ENCODE assay signal across 23 mouse cellular contexts in genomic region chr3:59212404-59212803, GRCm38 (mm10). TPM values are rescaled to one million over a fixed set of nuclear protein-coding genes. Genes with fewer than 3 reads are reported as not detected.
DNase-seq lines count a peak whose midpoint lies in the region; ATAC-seq and TF ChIP-seq lines count a peak whose summit lies in the region.
"Had no signal": no experiment of that assay in that cellular context is flagged by ENCODE, and none has a peak within 500 bp of the region (broad histone marks: within the 10 kb centered on the region; RNA-seq: fewer than 3 reads in every experiment).

No protein-coding gene starts in this region.

- no peak for TF ChIP-seq POLR2A in CH12.LX (IDR thresholded peaks at IDR 0.05; ENCODE audit: low read depth, low read length)

- H3K4me3 ChIP-seq in CH12.LX (replicated peaks in 1 of 3; ENCODE audit: low read depth in 2 of 3, low read length in 2 of 3, poor library complexity in 1 of 3) = no peak overlapping the region
- H3K4me3 ChIP-seq in kidney, embryonic 14.5 days (ENCODE audit: low read length) = no peak overlapping the region
- H3K4me3 ChIP-seq: embryonic facial prominence, embryonic 10.5 days; forebrain, embryonic 13.5 days; heart, embryonic 12.5 days; hindbrain, embryonic 12.5 days had no signal

- H3K36me3 ChIP-seq in CH12.LX (replicated peaks in 1 of 2; ENCODE audit: control insufficient read depth in 1 of 2, insufficient read depth in 1 of 2, low read length in 1 of 2) = no peaks in the 10 kb centered on the region
- H3K36me3 ChIP-seq in kidney, embryonic 14.5 days (ENCODE audit: control insufficient read depth, insufficient read depth, low read length) = no peaks in the 10 kb centered on the region
- H3K36me3 ChIP-seq: embryonic facial prominence, embryonic 10.5 days; heart, embryonic 12.5 days; hindbrain, embryonic 12.5 days had no signal

- intact Hi-C loops in heart, postnatal 25 days (cut with DNase I) = no loop called here

- DNase-seq in 416B (ENCODE audit: low read depth) = peak; percentile 63
- no peak for DNase-seq in CH12.LX (ENCODE audit: extremely low read depth)
- no peak for DNase-seq in left cerebral cortex, adult 9 months (ENCODE audit: low spot score in 2 of 2)
- no peak for DNase-seq in urinary bladder, postnatal 10 days (ENCODE audit: low spot score)
- DNase-seq in heart, postnatal 25 days (ENCODE audit: low spot score) = no peak
- DNase-seq: adrenal gland, postnatal 14 days; cerebellum, adult 8-10 months; cerebellum, postnatal 25 days; forebrain, postnatal 0 days; gastrocnemius, postnatal 14 days; heart, postnatal 4 days had no signal

- ATAC-seq in granulocyte monocyte progenitor cell, adult 5-6 weeks (replicated peaks; ENCODE audit: poor library complexity, severe bottlenecking) = peak; percentile 58
- ATAC-seq in megakaryocyte progenitor cell, adult 5-6 weeks (replicated peaks; ENCODE audit: poor library complexity) = peak; percentile 59
- ATAC-seq in kidney, embryonic 14.5 days (ENCODE audit: low FRiP score, low TSS enrichment) = no peak
- ATAC-seq: CD4-positive, CD25-positive, alpha-beta regulatory T cell, adult 4 months; forebrain, embryonic 13.5 days; forebrain, postnatal 0 days; hindbrain, embryonic 16.5 days had no signal

- H3K27ac ChIP-seq in CH12.LX (ENCODE audit: insufficient read depth, low read depth) = no peak overlapping the region
- no peak overlapping the region for H3K27ac ChIP-seq in kidney, embryonic 14.5 days (ENCODE audit: low read depth, low read length)
- H3K27ac ChIP-seq: embryonic facial prominence, embryonic 10.5 days; forebrain, embryonic 13.5 days; hindbrain, embryonic 12.5 days had no signal

- no peak overlapping the region for H3K4me2 ChIP-seq in CH12.LX (ENCODE audit: insufficient read depth, low read depth, poor library complexity, severe bottlenecking)
- H3K4me2 ChIP-seq in kidney, embryonic 14.5 days (replicated peaks; ENCODE audit: low read depth, low read length) = no peak overlapping the region
- H3K4me2 ChIP-seq: forebrain, embryonic 13.5 days; heart, embryonic 12.5 days; hindbrain, embryonic 12.5 days had no signal

- TF ChIP-seq CTCF in CH12.LX (conservative IDR thresholded peaks at IDR 0.05 in 1 of 2, IDR thresholded peaks at IDR 0.05 in 1 of 2; ENCODE audit: low read depth in 2 of 2, low read length in 2 of 2) = no peak

- peaks cover 5 to 51% of the 10 kb centered on the region in 2 experiments; a peak in 3 of 4 replicates for H3K4me1 ChIP-seq in CH12.LX (ENCODE audit: control insufficient read depth in 1 of 2, insufficient read depth in 2 of 2)
- 0 out of 2 replicates have a peak, but pooled peaks cover 3% of the 10 kb centered on the region for H3K4me1 ChIP-seq in kidney, embryonic 14.5 days (ENCODE audit: control insufficient read depth, insufficient read depth, low read length)
- H3K4me1 ChIP-seq: forebrain, embryonic 13.5 days; heart, embryonic 12.5 days had no signal

- TF ChIP-seq RAD21 in CH12.LX (IDR thresholded peaks at IDR 0.05; ENCODE audit: low read depth, low read length) = no peak

- no peaks in the 10 kb centered on the region for H3K79me2 ChIP-seq in CH12.LX (replicated peaks; ENCODE audit: control insufficient read depth, extremely low read depth, insufficient read depth, poor library complexity, severe bottlenecking)

- no peak overlapping the region for H3K9ac ChIP-seq in CH12.LX (ENCODE audit: insufficient read depth, low read depth)
- no peak overlapping the region for H3K9ac ChIP-seq in kidney, embryonic 14.5 days (ENCODE audit: low read depth, low read length)
- H3K9ac ChIP-seq: forebrain, embryonic 13.5 days; forebrain, postnatal 0 days; heart, embryonic 12.5 days; hindbrain, embryonic 12.5 days had no signal

- dilution Hi-C loops in CH12.LX (cut with MboI; ENCODE audit: extremely low pct_ligation_motif_present, extremely low pct_unique_long_range_greater_than_20kb, low sequenced_read_pairs) = no loop called here

- peak; percentile 65 for TF ChIP-seq EP300 in CH12.LX (IDR thresholded peaks at IDR 0.05; ENCODE audit: low read length)

- H3K27me3 ChIP-seq in CH12.LX (replicated peaks) = no peaks in the 10 kb centered on the region
- H3K27me3 ChIP-seq in kidney, embryonic 14.5 days (ENCODE audit: control insufficient read depth, insufficient read depth, low read length) = no peaks in the 10 kb centered on the region
- H3K27me3 ChIP-seq: forebrain, embryonic 13.5 days; heart, embryonic 12.5 days; hindbrain, embryonic 12.5 days had no signal

- in situ Hi-C loops in CH12.LX (cut with MboI; ENCODE audit: low pct_ligation_motif_present, low pct_unique_long_range_greater_than_20kb, low sequenced_read_pairs) = no loop called here

- H3K9me3 ChIP-seq in CH12.LX (replicated peaks; ENCODE audit: low read length) = no peaks in the 10 kb centered on the region
- no peaks in the 10 kb centered on the region for H3K9me3 ChIP-seq in kidney, embryonic 14.5 days (ENCODE audit: control insufficient read depth, low read length)
- H3K9me3 ChIP-seq: embryonic facial prominence, embryonic 10.5 days; forebrain, embryonic 13.5 days; heart, embryonic 12.5 days; hindbrain, embryonic 12.5 days had no signal

TF ChIP-seq in CH12.LX, 34 proteins besides CTCF, POLR2A, EP300 and RAD21:
- peak; percentile 20; the same call in 1 of the 2 replicates for TF ChIP-seq IRF4 (IDR thresholded peaks at IDR 0.05; ENCODE audit: low read depth, low read length)
- TF ChIP-seq BHLHE40 (IDR thresholded peaks at IDR 0.05; ENCODE audit: low read depth, low read length) = peak; percentile 36; the same call in 1 of the 2 replicates
- TF ChIP-seq MYC (IDR thresholded peaks at IDR 0.05; ENCODE audit: low read depth, low read length) = no peak
- no peak for TF ChIP-seq GABPA (IDR thresholded peaks at IDR 0.05; ENCODE audit: insufficient replicate concordance, low read depth, low read length)
- TF ChIP-seq TCF12 (IDR thresholded peaks at IDR 0.05; ENCODE audit: low read depth, low read length) = no peak
- no peak for TF ChIP-seq ZKSCAN1 (IDR thresholded peaks at IDR 0.05; ENCODE audit: borderline replicate concordance, low read depth, low read length)
- TF ChIP-seq MAFK (IDR thresholded peaks at IDR 0.05; ENCODE audit: insufficient replicate concordance, low read length) = peak; percentile 27; the same call in 1 of the 2 replicates
- no peak for TF ChIP-seq JUND (conservative IDR thresholded peaks at IDR 0.05; ENCODE audit: low read depth, low read length)
- TF ChIP-seq ETS1 (conservative IDR thresholded peaks at IDR 0.05; ENCODE audit: low read depth, low read length) = no peak
- no peak for TF ChIP-seq MEF2A (IDR thresholded peaks at IDR 0.05; ENCODE audit: borderline replicate concordance, low read depth, low read length)
- TF ChIP-seq RCOR1 (conservative IDR thresholded peaks at IDR 0.05; ENCODE audit: low read depth, low read length) = 0 out of 2 replicates have a peak, but pooled peaks have one; percentile 52
- TF ChIP-seq MAX (IDR thresholded peaks at IDR 0.05; ENCODE audit: low read length) = no peak
- no peak for TF ChIP-seq UBTF (IDR thresholded peaks at IDR 0.05; ENCODE audit: low read depth, low read length)

RNA-seq across cellular contexts. Expression of gene P2ry13, which starts 1.7 kb away (rescaled TPM):
- total RNA-seq in CH12.LX (2012; rRNA removed) (0.08 and 0.38 TPM in 2 replicates), CH12.LX (2014; rRNA removed) (1.2 and 1.3 TPM in 2 replicates)
- 1.1 and 1.2 TPM in 2 replicates for polyA plus RNA-seq in CH12.LX (2012; ENCODE audit: insufficient read length, low read depth)
- 0.30 and 0.47 TPM in 2 replicates for total RNA-seq in granulocyte monocyte progenitor cell, adult 5-6 weeks (2014; fragmentation: Nextera tagmentation)
- 0.05 TPM in 1 of 2 replicates, not detected in the other for total RNA-seq in granulocyte monocyte progenitor cell, adult 5-6 weeks (2017)
- 0.95 and 1.6 TPM in 2 replicates for total RNA-seq in megakaryocyte progenitor cell, adult 5-6 weeks (2015)
- 0.78 and 0.83 TPM in 2 replicates for total RNA-seq in megakaryocyte progenitor cell, adult 5-6 weeks (2017)
- 0.14 and 0.62 TPM in 2 replicates for polyA plus RNA-seq in kidney, embryonic 14.5 days (2014; fragmentation: Nextera tagmentation; extraction: Ambion mirVana)
- total RNA-seq in heart, postnatal 25 days (2021) = under 1 TPM; 0.83 to 0.92 TPM
- total RNA-seq: MEL had no signal

RNA-seq across cellular contexts. Expression of gene Gpr87, which starts 17.5 kb away (rescaled TPM):
- not detected in 2 replicates for total RNA-seq in CH12.LX (2012; rRNA removed)
- total RNA-seq in CH12.LX (2014; rRNA removed) = not detected in 2 replicates
- polyA plus RNA-seq in CH12.LX (2012; ENCODE audit: insufficient read length, low read depth) = not detected in 2 replicates
- not detected in 2 replicates for total RNA-seq in granulocyte monocyte progenitor cell, adult 5-6 weeks (2014; fragmentation: Nextera tagmentation)
- not detected in 2 replicates for total RNA-seq in granulocyte monocyte progenitor cell, adult 5-6 weeks (2017)
- total RNA-seq in megakaryocyte progenitor cell, adult 5-6 weeks (2015) = not detected in 2 replicates
- not detected in 2 replicates for total RNA-seq in megakaryocyte progenitor cell, adult 5-6 weeks (2017)
- 0.34 TPM in 1 of 2 replicates, not detected in the other for polyA plus RNA-seq in kidney, embryonic 14.5 days (2014; fragmentation: Nextera tagmentation; extraction: Ambion mirVana)
- not detected for total RNA-seq in heart, postnatal 25 days (2021)
- total RNA-seq: adrenal gland, postnatal 14 days; forebrain, postnatal 0 days; gastrocnemius, adult 18-20 months; gastrocnemius, postnatal 14 days; heart, adult 8-10 months; heart, postnatal 4 days; MEL had no signal
- polyA plus RNA-seq: CD4-positive, CD25-positive, alpha-beta regulatory T cell, adult 4 months; forebrain, postnatal 0 days; hindbrain, embryonic 12.5 days had no signal

RNA-seq across cellular contexts. Expression of gene P2ry12, which starts 50.3 kb away (rescaled TPM):
- total RNA-seq in CH12.LX (2012; rRNA removed) (0.30 and 0.63 TPM in 2 replicates), CH12.LX (2014; rRNA removed) (0.59 and 0.97 TPM in 2 replicates)
- 0.33 and 0.76 TPM in 2 replicates for polyA plus RNA-seq in CH12.LX (2012; ENCODE audit: insufficient read length, low read depth)
- not detected in 2 replicates for total RNA-seq in granulocyte monocyte progenitor cell, adult 5-6 weeks (2014; fragmentation: Nextera tagmentation)
- total RNA-seq in granulocyte monocyte progenitor cell, adult 5-6 weeks (2017) = not detected in 2 replicates
- 0.32 TPM in 1 of 2 replicates, not detected in the other for total RNA-seq in megakaryocyte progenitor cell, adult 5-6 weeks (2015)
- total RNA-seq in megakaryocyte progenitor cell, adult 5-6 weeks (2017) = 0.17 TPM in 1 of 2 replicates, not detected in the other
- 1.2 and 1.8 TPM in 2 replicates for polyA plus RNA-seq in kidney, embryonic 14.5 days (2014; fragmentation: Nextera tagmentation; extraction: Ambion mirVana)
- total RNA-seq in heart, postnatal 25 days (2021) = 1 to 10 TPM; 2.1 to 3.1 TPM
- total RNA-seq: MEL had no signal

RNA-seq across cellular contexts. Expression of gene P2ry14, which starts 59.0 kb away (rescaled TPM):
- total RNA-seq in CH12.LX (2012; rRNA removed) (0.25 and 0.34 TPM in 2 replicates), CH12.LX (2014; rRNA removed) (0.24 and 0.32 TPM in 2 replicates)
- polyA plus RNA-seq in CH12.LX (2012; ENCODE audit: insufficient read length, low read depth) = 0.20 and 0.46 TPM in 2 replicates
- 7.4 and 8.6 TPM in 2 replicates for total RNA-seq in granulocyte monocyte progenitor cell, adult 5-6 weeks (2014; fragmentation: Nextera tagmentation)
- 3.6 and 6.3 TPM in 2 replicates for total RNA-seq in granulocyte monocyte progenitor cell, adult 5-6 weeks (2017)
- 5.7 and 7.2 TPM in 2 replicates for total RNA-seq in megakaryocyte progenitor cell, adult 5-6 weeks (2015)
- total RNA-seq in megakaryocyte progenitor cell, adult 5-6 weeks (2017) = 5.0 and 8.0 TPM in 2 replicates
- polyA plus RNA-seq in kidney, embryonic 14.5 days (2014; fragmentation: Nextera tagmentation; extraction: Ambion mirVana) = 1.8 and 2.3 TPM in 2 replicates
- total RNA-seq in heart, postnatal 25 days (2021) = 1 to 10 TPM; 3.6 to 4.2 TPM
